Mouse (Mus musculus): ENCODE data around the gene Olfr12. TPM values are rescaled to one million over a fixed set of nuclear protein-coding genes. Genes with fewer than 3 reads are reported as not detected.

Gene Olfr12
- total RNA-seq (2023) = not detected in 4 replicates

DNA sequence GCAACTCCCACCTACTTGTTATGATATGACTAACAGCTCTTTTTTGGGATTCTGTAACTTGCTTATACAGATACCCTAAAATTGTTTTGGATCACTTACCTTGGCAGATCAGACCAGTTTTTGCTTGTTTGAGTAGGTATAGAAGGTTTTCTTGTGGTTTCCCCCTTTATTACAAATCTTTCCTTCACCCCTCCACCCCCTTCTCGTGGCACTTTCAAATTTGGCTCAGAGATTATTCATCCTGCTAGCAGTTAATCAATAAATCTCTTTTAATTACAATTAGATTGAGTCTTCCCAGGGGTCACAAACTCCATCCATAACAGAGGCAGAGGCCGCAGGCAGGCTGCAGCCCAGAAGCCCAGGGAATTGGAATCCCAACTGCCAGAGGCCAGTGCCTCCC is at the start of gene Olfr12:
Gene Olfr12 (plus strand): TSS at position 301 of the 400 bp plus-strand sequence.

DNA sequence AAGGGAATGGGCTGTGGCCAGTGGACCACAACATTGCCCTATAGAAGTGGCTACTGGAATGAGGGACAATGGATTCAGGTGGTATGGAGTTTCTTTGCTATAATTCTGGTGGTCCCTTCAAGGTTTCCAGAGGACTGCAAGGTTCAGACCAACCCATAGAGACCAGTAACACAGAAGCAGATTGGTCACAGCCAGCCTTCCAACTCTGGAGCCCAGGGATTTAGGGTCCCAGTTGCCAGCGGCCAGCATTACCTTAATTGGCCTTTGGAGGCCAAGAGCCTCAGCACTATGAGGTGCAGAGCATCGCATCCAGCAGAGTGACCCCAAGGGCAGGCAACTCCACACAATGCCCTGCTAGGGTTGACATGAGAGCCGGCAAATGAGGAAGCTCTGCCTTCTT is 46.6 kb upstream of the Olfr12 start, which contains the start of gene Olfr1413:
Gene Olfr1413 (plus strand): TSS at position 301 of the 400 bp plus-strand sequence.

DNA sequence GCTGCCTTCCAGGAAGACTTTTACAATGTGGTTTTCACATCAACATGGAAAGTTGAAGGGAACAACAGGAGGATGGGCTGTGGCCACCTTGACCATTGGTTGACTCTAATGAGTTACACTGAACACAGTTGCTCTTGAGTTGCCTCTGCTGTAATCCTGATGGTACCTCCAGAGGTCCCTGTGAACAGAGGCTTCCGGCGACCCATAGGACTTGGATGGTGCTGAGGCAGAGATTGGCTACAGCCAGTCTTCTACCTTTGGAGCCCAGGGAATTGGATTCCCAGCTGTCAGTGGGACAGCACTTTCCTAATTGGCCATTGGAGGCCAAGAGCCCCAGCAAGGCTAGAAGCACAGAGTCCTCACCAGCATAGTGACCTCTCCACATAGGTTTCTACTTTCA is 32.1 kb upstream of the Olfr12 start, which contains the start of gene Olfr1412:
Gene Olfr1412 (plus strand): TSS at position 301 of the 400 bp plus-strand sequence.

GRCm38 (mm10) chr1:92594111-92594510 is 23.5 kb upstream of the Olfr12 start, which contains the start of gene Olfr1411:
Gene Olfr1411 (plus strand): TSS chr1:92594411.

GRCm38 (mm10) chr1:92605482-92605881 is 12.1 kb upstream of the Olfr12 start, which contains the start of gene Olfr1410:
Gene Olfr1410 (plus strand): TSS chr1:92605782.

DNA sequence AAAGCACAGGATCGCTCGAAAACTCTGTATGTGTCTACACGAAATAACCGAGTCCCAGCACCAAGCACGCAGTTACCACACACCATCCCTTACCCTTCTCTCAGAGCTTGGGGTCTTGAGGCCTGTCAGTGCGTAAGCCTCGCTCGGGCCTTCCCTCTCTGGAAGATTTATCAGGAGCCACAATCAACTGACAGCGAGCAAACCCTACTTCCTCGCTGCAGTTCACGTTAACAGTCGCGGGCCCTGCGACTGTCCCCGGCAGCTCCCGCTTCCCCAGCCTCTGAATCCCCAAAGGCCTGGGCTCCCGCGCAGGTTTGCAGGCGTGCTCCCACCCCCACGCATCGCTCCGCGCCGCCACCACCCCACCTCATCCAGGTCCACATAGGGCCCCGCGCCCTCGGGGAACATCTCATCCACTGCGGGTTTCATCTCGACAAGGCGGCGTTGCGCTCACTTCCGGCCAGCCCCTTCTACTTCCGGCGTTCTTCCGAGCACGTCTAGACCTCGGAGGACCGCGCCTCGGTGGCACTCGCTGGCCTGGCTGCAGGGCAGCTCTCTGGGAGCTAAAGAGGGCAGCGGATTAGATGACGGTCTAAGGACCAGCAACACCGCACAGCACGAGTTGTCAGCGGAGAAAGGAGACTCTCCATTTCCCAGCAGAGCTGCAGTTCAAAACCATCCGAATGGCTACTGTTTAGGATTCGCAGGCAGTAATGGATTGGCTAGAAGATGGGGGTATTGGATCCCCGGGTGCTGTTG is 24.1 kb downstream of the Olfr12 start, which contains the start of gene Cops9:
Gene Cops9 (minus strand): TSS at position 472 of the 759 bp plus-strand sequence.

GRCm38 (mm10) chr1:92648673-92649072 is 31.1 kb downstream of the Olfr12 start, which contains the start of gene Otos:
Gene Otos (minus strand): TSS chr1:92648841.

Other genes with a start within 250 kb of the Olfr12 start
- 101 to 110 TPM (median 107 TPM) in 4 replicates for gene Ndufa10, start 143.9 kb upstream of the Olfr12 start, total RNA-seq (2023)
- gene Olfr1416, start 132.7 kb upstream of the Olfr12 start, total RNA-seq (2023) = not detected in 4 replicates
- gene Olfr1415, start 121.7 kb upstream of the Olfr12 start, total RNA-seq (2023) = not detected in 4 replicates
- gene Olfr1414, start 99.1 kb upstream of the Olfr12 start, total RNA-seq (2023) = not detected in 4 replicates
- gene Olfr1413, start 46.5 kb upstream of the Olfr12 start, total RNA-seq (2023) = not detected in 4 replicates
- not detected in 4 replicates for gene Olfr1412, start 32.0 kb upstream of the Olfr12 start, total RNA-seq (2023)
- gene Olfr1411, start 23.4 kb upstream of the Olfr12 start, total RNA-seq (2023) = not detected in 4 replicates
- gene Olfr1410, start 12.0 kb upstream of the Olfr12 start, total RNA-seq (2023) = not detected in 4 replicates
- gene Cops9, start 24.2 kb downstream of the Olfr12 start, total RNA-seq (2023) = 69.8 to 73.5 TPM (median 72.4 TPM) in 4 replicates
- not detected in 4 replicates for gene Otos, start 31.1 kb downstream of the Olfr12 start, total RNA-seq (2023)
- 0.30 TPM in 1 of 4 replicates, not detected in the others for gene Gpc1, start 213.9 kb downstream of the Olfr12 start, total RNA-seq (2023)

Data from B cell, adult 62 days (primary cell).